Mouse (Mus musculus) left cerebral cortex, adult 2 months (tissue): ENCODE data around the gene Prkn. TPM values are rescaled to one million over a fixed set of nuclear protein-coding genes. Genes with fewer than 3 reads are reported as not detected.
A peak's percentile ranks its signal among the peaks of the same experiment; 100 is the strongest.

Experiments used
- DNase-seq, 2 experiments: peaks; one replicate each; pipeline ENCODE4 v3.0.0; 2021 to 2022; ENCODE audit warnings: low spot score in 2 of 2, mixed read lengths in 1 of 2; ENCODE audit errors: extremely low spot score in 1 of 2
- H3K27ac ChIP-seq: fragments of 200-600 bp; 2 replicates; pipeline ENCODE4 v1.8.1; 2022
- H3K4me3 ChIP-seq: fragments of 200-600 bp; 2 replicates; pipeline ENCODE4 v1.8.1; 2022
- CTCF ChIP-seq: fragments of 200-600 bp; IDR thresholded peaks from 2 replicates; pipeline ENCODE4 v1.8.1; 2022; ENCODE audit warnings: antibody characterized with exemption, mild to moderate bottlenecking, moderate library complexity
- intact Hi-C: fragments of 180-260 bp; cut with DNase I; formaldehyde crosslinking; loops from one replicate; pipeline ENCODE4 v1.15.1; 2025
- total RNA-seq, 2 experiments: library from RNA; stranded (reverse); gene quantifications; 2 replicates each; pipeline ENCODE4 v1.2.3; 2021

The Prkn gene
- total RNA-seq, 2 experiments from 2014 or later: 17.2 to 18.8 TPM

GRCm38 (mm10) chr17:12038499-12038898 lies 1198.3 kb downstream of the Prkn start:
- no peak for TF ChIP-seq CTCF
- no peak for DNase-seq
- Histone ChIP-seq H3K4me3 (no peak overlapping the region), H3K27ac (no peak overlapping the region)
- intact Hi-C loops: no loop called here

DNA sequence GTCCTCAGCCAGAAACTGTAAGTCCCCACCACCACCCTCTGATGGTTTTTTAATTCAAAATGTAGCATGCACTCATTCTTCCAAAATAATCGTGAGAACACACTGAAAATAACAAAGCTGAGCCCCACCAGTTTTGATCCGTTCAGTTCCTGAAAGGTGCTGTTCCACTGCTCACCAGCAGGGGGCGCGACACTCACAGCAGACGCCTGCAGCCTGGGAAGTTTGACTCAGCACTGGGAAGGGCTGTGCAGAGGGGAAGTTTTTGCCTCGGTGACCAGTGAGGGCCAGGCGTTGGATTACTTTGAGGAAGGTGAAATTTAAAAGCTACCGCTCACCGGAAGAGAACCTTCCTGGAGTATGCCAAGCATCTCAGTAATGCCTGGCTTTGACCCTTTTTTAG lies 1199.0 kb downstream of the Prkn start:
- intact Hi-C loops: loop anchor here (1.0 kb wide), 2 partner anchors 171 to 333 kb away; no protein-coding TSS in a partner anchor
- peak; percentile 80 to 89 for DNase-seq
- TF ChIP-seq CTCF: no peak; the same call in none of the 2 replicates
- H3K4me3 ChIP-seq: no peak overlapping the region
- H3K27ac ChIP-seq: no peak overlapping the region

- intact Hi-C loops: loop anchor here (1.0 kb wide), 2 partner anchors 170 to 332 kb away; no protein-coding TSS in a partner anchor
- TF ChIP-seq CTCF: no peak
- DNase-seq: no peak
- no peak overlapping the region for H3K4me3 ChIP-seq
- H3K27ac ChIP-seq: no peak overlapping the region
These were observed 1199.7 kb downstream of the Prkn start for GRCm38 (mm10) chr17:12039922-12040321.

GRCm38 (mm10) chr17:12040546-12040945 lies 1200.4 kb downstream of the Prkn start:
- H3K4me3 ChIP-seq: no peak overlapping the region
- no peak for TF ChIP-seq CTCF
- no peak for DNase-seq
- no peak overlapping the region for H3K27ac ChIP-seq
- intact Hi-C loops: no loop called here

GRCm38 (mm10) chr17:12041091-12041655 lies 1201.0 kb downstream of the Prkn start:
- Histone ChIP-seq H3K27ac (no peak overlapping the region), H3K4me3 (no peak overlapping the region)
- DNase-seq: no peak
- TF ChIP-seq CTCF: no peak
- intact Hi-C loops: no loop called here

DNA sequence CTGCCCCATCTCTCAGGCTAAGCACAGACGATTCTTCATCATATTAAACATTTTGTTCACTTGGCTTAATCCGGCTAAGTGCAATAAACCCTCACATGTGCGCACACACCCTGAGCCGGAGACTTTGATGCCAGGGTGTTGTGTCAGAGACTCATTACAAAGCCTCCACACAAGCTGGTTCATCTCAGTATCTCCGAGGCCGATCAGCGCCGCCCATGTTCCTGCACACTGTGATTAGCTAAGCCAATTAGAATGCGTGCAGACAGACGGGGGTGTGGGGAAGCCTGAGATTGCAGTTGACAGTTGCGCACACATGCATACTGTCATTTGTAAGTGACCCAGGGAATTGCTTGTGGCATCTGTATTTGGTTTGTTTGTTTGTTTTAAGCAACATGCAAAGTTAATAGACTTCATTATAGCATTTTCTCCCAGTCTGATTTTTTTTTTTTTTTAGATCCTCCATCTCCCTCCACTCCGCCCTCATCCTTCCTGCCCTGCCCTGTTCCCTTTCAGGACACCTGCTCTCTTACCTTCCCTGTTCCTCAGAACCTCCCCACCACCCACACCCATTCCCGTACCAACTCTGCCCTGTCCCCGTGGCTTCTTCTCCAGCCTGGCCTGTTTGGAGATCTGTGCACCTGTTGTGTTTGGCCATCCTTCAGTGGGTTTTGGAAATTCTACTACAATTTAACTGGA lies 1202.5 kb downstream of the Prkn start:
- H3K4me3 ChIP-seq: no peak overlapping the region
- TF ChIP-seq CTCF: no peak
- H3K27ac ChIP-seq: no peak overlapping the region
- intact Hi-C loops: loop anchor here (2.0 kb wide), 1 partner anchor 76 kb away; the partner anchor contains the start of gene Agpat4
- peak; percentile 33 to 51 for DNase-seq

DNA sequence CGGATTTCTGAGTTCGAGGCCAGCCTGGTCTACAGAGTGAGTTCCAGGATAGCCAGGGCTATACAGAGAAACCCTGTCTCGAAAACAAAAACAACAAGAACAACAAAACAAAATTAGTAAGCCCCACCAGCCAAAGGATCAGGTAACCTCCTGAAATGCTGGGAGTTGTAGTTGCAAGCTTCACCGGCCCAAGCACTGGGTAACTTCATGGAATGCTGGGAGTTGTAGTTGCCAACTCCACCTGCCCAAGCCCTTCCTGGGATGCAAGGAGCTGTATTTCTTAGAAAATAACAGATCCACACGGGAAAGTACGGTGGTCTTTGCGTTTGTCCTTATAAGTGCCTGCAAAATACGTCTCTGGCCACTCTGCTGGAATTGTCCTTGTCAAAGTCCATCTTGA lies 1204.0 kb downstream of the Prkn start:
- intact Hi-C loops: no loop called here
- Histone ChIP-seq H3K4me3 (no peak overlapping the region), H3K27ac (no peak overlapping the region)
- no peak for DNase-seq
- no peak for TF ChIP-seq CTCF

GRCm38 (mm10) chr17:12045861-12046273 lies 1205.7 kb downstream of the Prkn start:
- peak; percentile 44 for DNase-seq
- no peak for TF ChIP-seq CTCF
- intact Hi-C loops: no loop called here
- Histone ChIP-seq H3K27ac (peak overlapping the region; percentile 32; the same call in 1 of the 2 replicates), H3K4me3 (no peak overlapping the region)

- intact Hi-C loops: no loop called here
- no peak for TF ChIP-seq CTCF
- DNase-seq: no peak
- H3K27ac ChIP-seq: no peak overlapping the region
- no peak overlapping the region for H3K4me3 ChIP-seq
These were observed 1206.8 kb downstream of the Prkn start for GRCm38 (mm10) chr17:12047032-12047431.

DNA sequence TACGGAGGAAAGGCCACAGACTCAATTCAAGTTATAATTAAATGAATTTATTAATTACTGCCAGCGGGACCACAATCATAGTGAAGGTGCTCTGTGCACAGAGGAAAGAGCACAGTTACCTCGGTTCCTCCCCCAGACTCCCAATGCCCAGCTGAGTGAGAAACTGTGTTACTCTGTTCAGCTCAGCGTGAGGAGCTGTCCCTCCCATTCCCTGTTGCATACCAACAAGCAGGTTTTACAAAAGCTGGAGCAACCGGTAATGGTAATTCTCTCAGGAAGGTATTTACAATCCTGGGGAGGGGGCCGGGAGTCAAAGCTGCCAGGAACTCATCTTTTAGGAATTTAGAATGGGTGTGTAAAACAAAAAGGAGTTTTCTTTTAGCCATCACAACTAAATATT lies 1207.3 kb downstream of the Prkn start:
- intact Hi-C loops: no loop called here

GRCm38 (mm10) chr17:12048695-12049490 lies 1208.7 kb downstream of the Prkn start:
- intact Hi-C loops: no loop called here
- TF ChIP-seq CTCF: no peak
- DNase-seq: no peak
- Histone ChIP-seq H3K4me3 (no peak overlapping the region), H3K27ac (no peak overlapping the region)

More for the DNA sequence above, 1207.3 kb downstream of the Prkn start:
- H3K27ac ChIP-seq: no peak overlapping the region
- H3K4me3 ChIP-seq: no peak overlapping the region
- no peak for DNase-seq
- TF ChIP-seq CTCF: no peak

DNA sequence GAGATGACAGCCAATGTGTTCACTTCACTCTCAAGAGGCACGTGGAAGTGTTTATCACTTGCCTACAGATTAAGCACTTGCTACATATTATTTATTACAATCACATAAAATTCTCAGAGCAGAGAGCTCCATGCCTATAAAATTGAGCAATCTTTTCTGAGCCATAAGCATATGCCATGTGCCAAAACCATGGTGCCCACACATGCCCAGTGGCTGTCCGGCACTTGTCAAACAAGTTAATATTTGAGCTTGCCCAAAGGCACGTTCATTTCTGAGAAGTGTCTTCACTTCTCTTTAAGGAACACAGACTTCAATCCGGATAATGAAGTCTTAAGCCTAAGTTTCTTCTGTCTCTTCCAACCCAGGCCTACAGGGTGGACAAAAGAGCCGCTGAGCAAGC lies 1210.1 kb downstream of the Prkn start:
- Histone ChIP-seq H3K27ac (no peak overlapping the region), H3K4me3 (no peak overlapping the region)
- intact Hi-C loops: no loop called here
- DNase-seq: no peak
- no peak for TF ChIP-seq CTCF
